Mouse (Mus musculus): ENCODE measurements around the gene E130114P18Rik. TPM values are rescaled to one million over a fixed set of nuclear protein-coding genes. Genes with fewer than 3 reads are reported as not detected.

E130114P18Rik gene
- polyA plus RNA-seq, 1 experiment from 2014 or later, result 1.1 TPM

DNA sequence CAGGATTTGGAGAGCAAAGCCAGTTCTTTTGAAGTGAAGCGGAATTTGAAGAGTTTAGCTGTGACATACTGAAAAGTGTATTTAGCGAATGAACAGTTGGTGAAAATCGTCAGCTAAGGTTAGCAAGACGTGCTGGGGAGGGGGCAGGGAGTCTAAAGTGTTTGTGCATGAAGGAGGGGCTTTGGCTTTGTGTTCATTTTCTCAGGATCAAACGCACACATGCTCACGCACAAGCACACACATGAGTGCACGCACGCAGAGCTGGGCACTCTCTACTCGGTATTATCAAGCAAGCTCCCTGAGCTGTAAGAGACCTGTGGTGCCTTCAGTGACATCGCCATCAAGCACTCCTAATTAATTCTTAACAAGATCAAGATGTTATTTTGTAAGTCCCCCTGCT is 55.2 kb downstream of the E130114P18Rik start:
- H3K4me1 ChIP-seq, result no peaks in the 10 kb centered on the region
- H3K27ac ChIP-seq, result no peak overlapping the region
- H3K36me3 ChIP-seq, result no peaks in the 10 kb centered on the region
- H3K27me3 ChIP-seq (ENCODE audit: insufficient read depth, poor library complexity, severe bottlenecking), result no peaks in the 10 kb centered on the region
- H3K9me3 ChIP-seq, result no peaks in the 10 kb centered on the region
- 76% methylated on average over 10 of the region's 10 CpGs for WGBS
- no peak for DNase-seq (ENCODE audit: low spot score)
- H3K4me3 ChIP-seq, result no peak overlapping the region

DNA sequence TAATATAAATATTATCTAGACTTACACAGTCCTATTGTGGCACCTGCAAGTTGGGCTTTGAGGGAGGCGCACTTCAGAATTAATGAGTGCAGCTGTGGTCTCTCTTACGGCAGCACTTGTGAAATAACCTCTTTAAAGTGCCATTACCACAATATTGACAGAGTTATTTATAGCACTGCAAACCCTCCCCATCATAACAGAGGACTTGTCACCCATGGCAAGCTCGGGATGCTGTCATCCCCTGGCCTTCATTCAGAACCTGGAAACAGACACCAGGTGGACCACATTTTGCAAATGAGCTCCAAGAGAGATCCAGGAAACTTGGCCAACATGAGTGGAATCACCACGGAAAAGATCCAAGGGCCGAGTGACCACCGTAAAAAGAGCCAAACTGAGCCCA is 63.3 kb downstream of the E130114P18Rik start:
- no peak for DNase-seq (ENCODE audit: low spot score)
- no peaks in the 10 kb centered on the region for H3K4me1 ChIP-seq
- H3K27me3 ChIP-seq (ENCODE audit: insufficient read depth, poor library complexity, severe bottlenecking), result no peaks in the 10 kb centered on the region
- H3K36me3 ChIP-seq, result no peaks in the 10 kb centered on the region
- no peak overlapping the region for H3K4me3 ChIP-seq
- 72% methylated on average over 6 of the region's 6 CpGs for WGBS
- H3K9me3 ChIP-seq, result no peaks in the 10 kb centered on the region
- H3K27ac ChIP-seq, result no peak overlapping the region

DNA sequence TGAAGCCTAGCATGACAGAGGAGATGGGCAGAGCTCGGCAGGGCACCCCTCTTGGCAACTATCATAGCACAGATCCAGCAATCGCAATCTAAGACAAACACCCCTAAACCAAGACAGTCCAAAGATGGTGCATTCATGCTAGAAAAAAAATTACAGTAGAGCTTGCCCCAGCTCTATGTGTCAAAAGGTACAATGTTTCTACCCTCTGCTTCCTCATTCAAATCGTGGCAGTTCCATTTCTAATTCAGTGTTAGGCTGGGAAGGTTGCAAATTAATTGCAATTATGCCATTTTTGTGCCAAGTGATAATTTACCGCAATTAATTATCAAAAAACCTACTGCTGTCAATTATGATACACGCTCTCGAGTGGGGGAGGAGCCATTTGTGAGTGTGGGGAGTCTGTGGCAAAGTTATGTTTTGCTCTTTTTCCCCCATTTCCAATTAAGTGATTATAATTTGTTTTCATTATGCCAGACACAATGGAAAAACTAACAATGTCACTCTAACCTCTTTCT is 63.7 kb downstream of the E130114P18Rik start:
- no peaks in the 10 kb centered on the region for H3K9me3 ChIP-seq
- H3K4me3 ChIP-seq, result no peak overlapping the region
- WGBS, result 80% methylated on average over 6 of the region's 6 CpGs
- no peaks in the 10 kb centered on the region for H3K27me3 ChIP-seq (ENCODE audit: insufficient read depth, poor library complexity, severe bottlenecking)
- H3K36me3 ChIP-seq, result no peaks in the 10 kb centered on the region
- no peak overlapping the region for H3K27ac ChIP-seq
- no peak for DNase-seq (ENCODE audit: low spot score)
- no peaks in the 10 kb centered on the region for H3K4me1 ChIP-seq

DNA sequence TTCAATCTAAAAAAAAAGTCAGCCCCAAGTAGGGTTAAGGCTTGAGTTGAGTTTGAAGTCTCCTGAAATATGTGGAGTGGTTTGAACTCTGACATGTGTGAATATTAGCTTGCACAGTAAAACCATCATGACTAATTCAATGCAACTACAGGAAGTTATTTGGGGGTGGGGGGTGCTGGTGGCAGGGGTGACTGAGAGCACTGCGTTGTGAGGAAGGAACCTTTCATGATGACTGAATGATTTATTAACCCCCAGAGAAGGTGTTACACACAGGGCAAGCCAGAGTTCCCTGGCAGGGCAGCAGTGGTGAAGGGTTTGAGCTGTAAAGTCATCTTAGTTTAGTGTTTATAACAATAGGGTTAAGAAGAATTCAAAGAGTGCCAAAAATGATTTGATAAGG is 65.3 kb downstream of the E130114P18Rik start:
- Histone ChIP-seq H3K4me3 (no peak overlapping the region), H3K4me1 (peaks cover 2% of the 10 kb centered on the region), H3K27me3 (ENCODE audit: insufficient read depth, poor library complexity, severe bottlenecking) (no peaks in the 10 kb centered on the region), H3K36me3 (no peaks in the 10 kb centered on the region), H3K27ac (no peak overlapping the region), H3K9me3 (no peaks in the 10 kb centered on the region)
- 42% methylated on average over 1 of the region's 1 CpGs for WGBS
- no peak for DNase-seq (ENCODE audit: low spot score)

DNA sequence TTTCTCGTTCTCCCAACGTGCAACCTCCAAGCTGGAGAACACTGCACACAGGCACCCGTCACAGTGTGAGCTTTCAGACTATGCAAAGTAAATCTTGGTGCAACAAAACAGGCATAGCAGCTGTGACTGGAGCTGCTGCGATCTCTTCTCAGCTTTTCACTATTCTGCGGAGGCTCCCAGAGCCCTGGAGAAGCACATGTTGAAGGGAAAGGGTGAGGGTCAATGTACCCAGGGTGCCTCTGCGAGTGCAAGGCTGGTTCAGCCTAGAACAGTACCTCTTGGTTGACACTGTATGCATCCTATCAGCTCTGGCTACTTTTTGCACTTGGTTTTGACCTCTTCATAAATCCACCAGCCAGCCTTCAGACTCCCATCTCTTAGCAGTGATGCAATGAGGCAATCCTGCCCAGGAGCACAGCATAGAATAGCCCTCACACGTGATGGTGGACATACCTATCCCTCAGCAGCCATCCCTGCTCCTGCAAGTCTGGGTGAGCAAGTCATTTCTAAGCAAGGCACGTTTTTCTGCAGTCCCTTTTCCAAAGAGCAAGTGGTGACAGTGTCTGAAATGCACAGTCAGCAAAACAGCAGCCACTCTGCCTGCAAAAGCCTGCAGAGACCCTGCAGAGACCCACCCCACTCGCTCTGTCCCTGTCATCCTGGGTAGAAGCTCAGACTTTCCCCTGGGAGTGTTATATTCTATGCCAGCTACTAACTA is 67.7 kb downstream of the E130114P18Rik start:
- WGBS, result 64% methylated on average over 9 of the region's 9 CpGs
- H3K4me1 ChIP-seq, result peaks cover 13% of the 10 kb centered on the region

DNA sequence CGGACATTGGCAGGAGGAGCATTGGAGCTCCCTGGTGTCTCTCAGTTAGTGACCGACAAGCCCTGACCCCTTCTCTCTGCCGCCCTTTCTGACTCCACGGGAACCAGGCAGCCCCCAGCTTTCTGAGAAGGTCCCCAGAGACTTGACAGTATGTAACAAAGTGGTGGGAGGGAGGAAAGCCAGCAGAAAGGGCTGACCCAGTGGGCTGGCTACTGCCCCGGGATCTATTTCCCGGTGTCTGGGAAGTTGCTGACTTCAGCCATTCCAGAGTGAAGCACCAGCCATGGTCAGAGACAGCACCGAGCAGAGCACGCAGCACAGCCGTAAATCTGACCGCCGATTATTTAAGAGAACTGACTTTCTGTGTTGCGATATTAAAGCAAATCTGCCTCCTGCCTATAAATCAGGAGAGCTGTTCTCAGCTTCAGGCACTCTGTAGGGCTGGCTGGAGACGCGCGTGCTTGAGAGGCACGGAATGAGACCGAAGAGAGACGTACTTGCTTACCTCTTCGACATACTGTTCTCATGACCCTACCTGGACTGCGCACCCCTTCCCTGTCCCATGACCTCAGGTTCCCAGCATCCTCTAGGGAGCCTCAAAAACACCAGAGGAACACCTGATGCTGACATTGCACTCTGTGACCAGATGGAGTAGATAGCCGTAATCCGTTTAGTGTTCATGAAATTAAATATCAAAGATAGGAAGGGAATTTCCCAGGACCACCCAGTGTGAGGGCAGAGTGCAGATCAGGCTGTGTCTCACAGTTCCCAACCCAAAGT is 70.3 kb downstream of the E130114P18Rik start:
- H3K36me3 ChIP-seq, result no peaks in the 10 kb centered on the region
- H3K4me3 ChIP-seq, result no peak overlapping the region
- no peak for DNase-seq (ENCODE audit: low spot score)
- no peaks in the 10 kb centered on the region for H3K27me3 ChIP-seq (ENCODE audit: insufficient read depth, poor library complexity, severe bottlenecking)
- 76% methylated on average over 22 of the region's 22 CpGs for WGBS
- no peak overlapping the region for H3K27ac ChIP-seq
- H3K4me1 ChIP-seq, result peaks cover 14% of the 10 kb centered on the region
- H3K9me3 ChIP-seq, result no peaks in the 10 kb centered on the region

More for the DNA sequence above, 67.7 kb downstream of the E130114P18Rik start:
- Histone ChIP-seq H3K27ac (no peak overlapping the region), H3K9me3 (no peaks in the 10 kb centered on the region), H3K36me3 (no peaks in the 10 kb centered on the region), H3K4me3 (no peak overlapping the region), H3K27me3 (ENCODE audit: insufficient read depth, poor library complexity, severe bottlenecking) (no peaks in the 10 kb centered on the region)
- DNase-seq (ENCODE audit: low spot score), result no peak

DNA sequence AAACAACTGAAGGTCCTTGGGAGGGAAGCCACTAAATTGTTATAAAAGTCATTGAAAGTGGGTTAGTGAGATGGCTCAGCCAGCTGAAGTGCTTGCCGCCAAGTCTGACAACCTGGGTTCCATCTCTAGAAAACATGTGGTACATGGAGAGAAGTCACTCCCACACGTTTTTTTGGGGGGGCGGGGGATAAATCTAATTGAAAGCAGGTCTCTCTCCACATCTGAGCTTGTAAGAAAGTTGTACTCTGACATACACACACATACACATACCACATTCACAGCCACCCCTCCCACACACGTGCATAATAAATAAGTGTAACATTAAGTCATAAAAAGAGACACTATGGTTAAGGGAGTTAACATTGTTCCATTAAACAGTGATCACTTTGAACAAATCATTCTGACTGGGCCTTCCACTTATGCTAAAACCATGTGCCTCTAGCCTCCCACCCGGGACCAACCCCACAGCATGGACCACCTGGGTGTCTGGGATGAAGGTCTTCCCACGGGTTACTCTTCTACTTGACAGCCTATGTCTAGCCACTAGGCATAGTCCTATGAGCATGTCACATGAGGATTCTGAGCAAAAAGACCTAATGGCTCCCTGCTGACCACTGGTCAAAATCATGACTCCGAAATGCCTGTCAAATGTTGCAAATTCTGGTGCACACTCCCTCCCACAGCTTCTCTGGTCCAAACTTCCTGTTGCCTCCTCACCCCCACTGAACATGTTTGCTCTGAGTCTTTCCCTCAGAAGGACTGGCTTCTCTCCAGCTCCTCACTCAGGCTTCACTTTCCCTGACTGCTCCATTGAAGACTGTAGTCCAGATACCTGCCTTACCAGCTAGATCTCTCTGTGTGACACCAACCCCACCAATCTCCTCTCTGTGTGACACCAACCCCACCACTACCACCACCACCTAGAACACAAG is 80.9 kb downstream of the E130114P18Rik start:
- no peaks in the 10 kb centered on the region for H3K36me3 ChIP-seq
- DNase-seq (ENCODE audit: low spot score), result no peak
- H3K4me3 ChIP-seq, result no peak overlapping the region
- no peaks in the 10 kb centered on the region for H3K4me1 ChIP-seq
- 80% methylated on average over 7 of the region's 7 CpGs for WGBS
- no peak overlapping the region for H3K27ac ChIP-seq
- H3K27me3 ChIP-seq (ENCODE audit: insufficient read depth, poor library complexity, severe bottlenecking), result no peaks in the 10 kb centered on the region
- H3K9me3 ChIP-seq, result no peaks in the 10 kb centered on the region

DNA sequence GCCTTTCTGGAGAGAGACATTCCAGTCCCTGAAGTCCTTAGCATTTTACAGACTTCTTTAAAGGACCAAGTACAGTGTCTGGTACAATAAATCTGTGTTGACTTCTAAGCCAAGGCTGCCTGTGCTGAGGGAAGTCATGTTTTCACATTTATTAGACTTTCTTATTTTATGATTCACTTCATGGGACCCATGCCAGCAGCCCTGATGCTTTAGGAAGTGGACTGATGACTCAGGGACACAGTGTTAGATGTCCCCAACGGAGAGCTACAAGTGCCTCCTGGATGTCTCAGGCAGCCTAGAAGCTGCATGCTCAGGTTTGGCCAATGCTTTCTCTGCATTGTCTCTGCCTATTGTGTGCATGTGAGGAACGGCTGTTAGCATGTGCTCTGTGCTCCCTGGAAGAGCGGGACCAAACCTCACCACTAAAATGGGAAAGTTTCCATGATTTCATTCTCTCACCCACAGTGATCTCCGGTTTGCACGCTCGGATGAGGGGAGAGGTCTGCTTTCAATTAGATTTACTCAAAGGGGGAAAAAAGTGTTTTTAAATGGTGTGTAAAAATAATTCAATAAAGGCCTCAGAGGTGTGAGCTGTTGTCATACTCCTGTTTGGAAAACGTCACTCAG is 82.4 kb downstream of the E130114P18Rik start:
- H3K27ac ChIP-seq, result no peak overlapping the region
- H3K9me3 ChIP-seq, result no peaks in the 10 kb centered on the region
- H3K4me3 ChIP-seq, result no peak overlapping the region
- H3K36me3 ChIP-seq, result no peaks in the 10 kb centered on the region
- WGBS, result 78% methylated on average over 7 of the region's 7 CpGs
- H3K27me3 ChIP-seq (ENCODE audit: insufficient read depth, poor library complexity, severe bottlenecking), result no peaks in the 10 kb centered on the region
- DNase-seq (ENCODE audit: low spot score), result no peak
- H3K4me1 ChIP-seq, result peaks cover 2% of the 10 kb centered on the region

DNA sequence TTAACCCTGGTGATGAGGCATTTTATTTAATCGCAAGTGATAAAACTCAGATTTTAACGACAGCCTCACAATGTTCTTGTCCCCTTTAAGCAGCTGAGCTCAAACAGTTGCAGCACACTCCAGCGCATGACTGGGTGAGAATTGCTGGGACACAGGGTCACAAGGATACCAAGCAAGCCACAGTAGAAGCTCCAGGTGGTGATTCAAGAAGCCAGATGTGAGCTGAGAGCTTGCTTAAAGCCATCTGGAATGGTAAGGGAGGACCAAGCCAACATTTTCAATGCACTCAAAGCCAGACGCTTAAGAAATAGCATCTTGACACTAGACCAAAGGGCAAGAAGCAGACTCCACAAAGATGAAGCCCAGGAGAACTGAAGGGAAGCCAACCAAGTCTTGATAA is 83.9 kb downstream of the E130114P18Rik start:
- Histone ChIP-seq H3K27me3 (ENCODE audit: insufficient read depth, poor library complexity, severe bottlenecking) (no peaks in the 10 kb centered on the region), H3K4me1 (peaks cover 13% of the 10 kb centered on the region), H3K9me3 (no peaks in the 10 kb centered on the region), H3K27ac (no peak overlapping the region), H3K36me3 (no peaks in the 10 kb centered on the region), H3K4me3 (no peak overlapping the region)
- DNase-seq (ENCODE audit: low spot score), result no peak
- WGBS, result 77% methylated on average over 4 of the region's 4 CpGs

DNA sequence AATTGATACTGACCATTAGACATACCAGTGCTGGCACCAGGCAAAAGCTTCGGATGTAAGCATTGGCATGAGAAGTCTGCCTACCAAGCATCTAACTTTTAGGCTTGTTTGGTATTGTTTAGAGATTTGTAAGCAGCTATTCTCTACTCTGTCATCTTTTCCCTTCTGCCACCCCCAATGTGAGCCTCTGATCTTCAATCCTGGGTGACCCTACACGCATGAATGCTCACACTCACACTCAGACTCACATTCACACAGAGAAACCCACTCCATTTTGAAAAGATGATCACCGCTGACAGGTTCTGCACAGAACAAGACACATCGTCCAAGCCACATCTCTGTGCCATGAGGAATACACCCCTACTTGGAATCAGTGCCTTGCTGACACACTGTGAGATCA is 84.8 kb downstream of the E130114P18Rik start:
- Histone ChIP-seq H3K9me3 (no peaks in the 10 kb centered on the region), H3K27me3 (ENCODE audit: insufficient read depth, poor library complexity, severe bottlenecking) (no peaks in the 10 kb centered on the region), H3K36me3 (no peaks in the 10 kb centered on the region), H3K4me3 (no peak overlapping the region), H3K4me1 (peaks cover 13% of the 10 kb centered on the region), H3K27ac (no peak overlapping the region)
- no peak for DNase-seq (ENCODE audit: low spot score)
- WGBS, result 81% methylated on average over 4 of the region's 4 CpGs

DNA sequence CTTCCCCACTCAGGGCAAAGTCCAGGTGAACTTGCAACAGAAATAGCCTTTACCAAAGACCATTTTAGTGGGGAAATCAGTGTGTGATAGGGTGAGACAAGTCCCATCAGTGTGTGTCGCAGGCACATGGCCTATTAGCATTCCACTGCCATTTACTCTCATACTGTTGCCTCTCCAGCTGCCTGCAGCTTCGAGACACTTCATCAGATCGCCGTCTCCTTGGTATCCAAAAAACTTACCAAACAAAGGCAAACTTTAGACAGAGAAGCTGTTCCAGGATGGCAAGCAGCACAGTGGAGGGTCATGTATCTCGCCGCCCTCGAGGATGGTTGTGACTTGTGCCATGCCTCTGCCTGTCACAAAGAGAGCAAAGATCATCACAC is 87.5 kb downstream of the E130114P18Rik start:
- no peaks in the 10 kb centered on the region for H3K9me3 ChIP-seq
- DNase-seq (ENCODE audit: low spot score), result no peak
- H3K27ac ChIP-seq, result peak overlapping the region; percentile 67
- H3K36me3 ChIP-seq, result no peaks in the 10 kb centered on the region
- H3K4me3 ChIP-seq, result no peak overlapping the region
- WGBS, result 80% methylated on average over 7 of the region's 7 CpGs
- H3K4me1 ChIP-seq, result peaks cover 17% of the 10 kb centered on the region
- H3K27me3 ChIP-seq (ENCODE audit: insufficient read depth, poor library complexity, severe bottlenecking), result no peaks in the 10 kb centered on the region
